Mouse (Mus musculus) stomach, embryonic 15.5 days (tissue): ENCODE data around the gene Pepd. TPM values are rescaled to one million over a fixed set of nuclear protein-coding genes. Genes with fewer than 3 reads are reported as not detected.

ENCODE experiments used
- ATAC-seq: fragments of 200-750 bp; cut with Nextera tagmentation; 2 replicates; pipeline ENCODE4 v1.8.0; 2017; ENCODE audit warnings: low read depth, moderate number of reproducible peaks, moderate TSS enrichment; ENCODE audit not compliant: insufficient read depth, low FRiP score
- H3K27ac ChIP-seq: fragments of 300-500 bp; sonication (generic); 2 replicates; pipeline ENCODE4 v1.5.1; 2015; ENCODE audit warnings: mild to moderate bottlenecking, inconsistent platforms
- H3K27me3 ChIP-seq: fragments of 300-500 bp; sonication (generic); replicated peaks from 2 replicates; pipeline ENCODE4 v1.6.1; 2015; ENCODE audit warnings: inconsistent platforms
- H3K36me3 ChIP-seq: fragments of 300-500 bp; sonication (generic); 2 replicates; pipeline ENCODE4 v1.6.1; 2015; ENCODE audit warnings: inconsistent platforms
- H3K4me1 ChIP-seq: fragments of 300-500 bp; sonication (generic); 2 replicates; pipeline ENCODE4 v1.6.1; 2015; ENCODE audit warnings: inconsistent platforms
- H3K4me2 ChIP-seq: fragments of 300-500 bp; sonication (generic); 2 replicates; pipeline ENCODE4 v1.6.1; 2015; ENCODE audit warnings: mild to moderate bottlenecking, inconsistent platforms
- H3K4me3 ChIP-seq: fragments of 300-500 bp; sonication (generic); replicated peaks from 2 replicates; pipeline ENCODE4 v1.5.1; 2015; ENCODE audit warnings: inconsistent platforms
- H3K9ac ChIP-seq: fragments of 300-500 bp; sonication (generic); 2 replicates; pipeline ENCODE4 v1.6.1; 2015; ENCODE audit warnings: inconsistent platforms
- H3K9me3 ChIP-seq: fragments of 300-500 bp; sonication (generic); 2 replicates; pipeline ENCODE4 v1.6.1; 2016; ENCODE audit warnings: inconsistent platforms
- WGBS: fragments of 180-500 bp; shearing (Covaris S2); methylation state at CpG from one replicate; pipeline ENCODE4 v1.1.7; 2015; 5-methylcytosine and 5-hydroxymethylcytosine counted together
- polyA plus RNA-seq: library from polyadenylated mRNA; unstranded; fragments of >200 nt; fragmentation: Nextera tagmentation; extraction: Ambion mirVana; gene quantifications from 2 replicates; pipeline ENCODE4 v1.2.1, GENCODE M21; 2015

Pepd gene
- polyA plus RNA-seq, 1 experiment from 2014 or later: 68.9 TPM

DNA sequence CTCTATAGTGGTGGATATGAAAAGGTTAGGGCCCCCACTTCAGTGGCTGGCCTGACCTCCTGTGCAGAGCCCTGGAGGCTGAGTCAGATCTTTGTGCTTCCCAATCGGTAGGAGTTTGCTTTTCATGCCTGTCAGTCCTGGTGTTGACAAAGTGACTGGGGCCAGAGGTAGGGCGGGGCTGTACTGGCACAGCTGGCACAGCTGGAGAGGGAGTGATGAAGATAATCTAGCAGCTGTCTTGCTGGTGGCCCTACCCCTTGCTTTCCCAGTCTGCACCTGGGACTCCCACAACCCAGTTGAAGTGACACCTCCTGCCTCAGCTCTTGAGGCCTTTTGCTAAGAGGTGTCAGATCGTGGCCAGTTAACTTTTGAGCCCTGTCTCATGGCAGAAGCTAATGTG is 21.0 kb downstream of the Pepd start:
- peak; percentile 74 for ATAC-seq
- Histone ChIP-seq H3K9ac (no peak overlapping the region), H3K27ac (no peak overlapping the region), H3K4me3 (no peak overlapping the region), H3K27me3 (no peaks in the 10 kb centered on the region), H3K4me2 (no peak overlapping the region), H3K36me3 (peaks cover 19% of the 10 kb centered on the region), H3K4me1 (0 out of 2 replicates have a peak, but pooled peaks cover 12% of the 10 kb centered on the region), H3K9me3 (no peaks in the 10 kb centered on the region)
- 56% methylated on average over 3 of the region's 3 CpGs for WGBS

DNA sequence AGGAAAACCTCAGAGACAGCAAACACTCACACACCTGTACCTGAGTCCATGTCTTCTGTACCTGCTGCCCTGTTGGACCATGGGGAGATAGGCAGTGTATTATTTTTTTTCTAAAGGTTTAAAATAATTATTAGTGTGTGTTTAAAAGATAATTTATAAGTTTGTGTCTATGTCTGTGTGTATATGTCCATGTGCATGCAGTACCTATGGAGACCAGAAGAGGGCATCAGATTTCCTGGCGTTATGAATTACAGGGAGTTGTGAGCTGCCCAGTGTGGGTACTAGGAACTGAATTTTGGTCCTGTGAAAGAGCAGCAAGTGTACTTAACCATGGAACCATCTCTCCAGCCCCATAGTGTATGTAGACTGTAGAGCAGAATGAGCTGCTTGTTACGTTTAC is 24.2 kb downstream of the Pepd start:
- no peak overlapping the region for H3K9ac ChIP-seq
- no peak overlapping the region for H3K27ac ChIP-seq
- no peak overlapping the region for H3K4me2 ChIP-seq
- H3K9me3 ChIP-seq: no peaks in the 10 kb centered on the region
- H3K4me1 ChIP-seq: peaks cover 4% of the 10 kb centered on the region; the same call in 1 of the 2 replicates
- no peak for ATAC-seq
- 94% methylated on average over 2 of the region's 2 CpGs for WGBS
- peaks cover 19% of the 10 kb centered on the region for H3K36me3 ChIP-seq
- H3K27me3 ChIP-seq: no peaks in the 10 kb centered on the region
- H3K4me3 ChIP-seq: no peak overlapping the region

- WGBS: 49% methylated on average over 7 of the region's 7 CpGs
- H3K9ac ChIP-seq: no peak overlapping the region
- peaks cover 4% of the 10 kb centered on the region; the same call in 1 of the 2 replicates for H3K4me1 ChIP-seq
- no peaks in the 10 kb centered on the region for H3K9me3 ChIP-seq
- no peaks in the 10 kb centered on the region for H3K27me3 ChIP-seq
- peaks cover 19% of the 10 kb centered on the region for H3K36me3 ChIP-seq
- 0 out of 2 replicates have a peak overlapping the region, but pooled peaks have one; percentile 31 for H3K27ac ChIP-seq
- no peak overlapping the region for H3K4me2 ChIP-seq
- ATAC-seq: no peak
- no peak overlapping the region for H3K4me3 ChIP-seq
These were observed 26.6 kb downstream of the Pepd start for GRCm38 (mm10) chr7:34938636-34939261.

- Histone ChIP-seq H3K36me3 (peaks cover 17% of the 10 kb centered on the region), H3K4me2 (no peak overlapping the region), H3K4me1 (peaks cover 4% of the 10 kb centered on the region; the same call in 1 of the 2 replicates), H3K27me3 (no peaks in the 10 kb centered on the region), H3K9me3 (no peaks in the 10 kb centered on the region), H3K27ac (0 out of 2 replicates have a peak overlapping the region, but pooled peaks have one; percentile 31), H3K4me3 (no peak overlapping the region), H3K9ac (no peak overlapping the region)
- 0 out of 2 replicates have a peak, but pooled peaks have one; percentile 44 for ATAC-seq
- WGBS: 53% methylated on average over 14 of the region's 14 CpGs
These were observed 27.2 kb downstream of the Pepd start for GRCm38 (mm10) chr7:34939262-34939951.

DNA sequence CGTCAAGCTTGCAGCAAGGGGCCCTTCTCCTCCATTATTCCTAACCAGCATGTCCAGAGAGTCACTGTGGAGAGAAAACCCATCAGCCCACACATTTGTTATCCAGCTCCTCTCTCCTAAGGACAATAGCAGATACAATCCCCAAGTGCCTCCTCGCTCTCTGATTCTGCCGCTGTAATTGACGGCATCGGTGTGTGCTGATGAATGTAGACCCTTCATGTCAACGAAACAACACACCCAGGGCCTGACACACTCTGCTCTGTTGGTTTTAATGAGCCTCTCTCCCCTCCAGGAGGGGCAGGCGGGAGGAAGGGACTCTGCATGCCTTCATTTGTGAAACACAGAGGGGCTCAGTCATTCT is 27.8 kb downstream of the Pepd start:
- Histone ChIP-seq H3K4me3 (no peak overlapping the region), H3K27me3 (no peaks in the 10 kb centered on the region), H3K9me3 (no peaks in the 10 kb centered on the region), H3K36me3 (peaks cover 16% of the 10 kb centered on the region), H3K4me1 (peaks cover 4% of the 10 kb centered on the region; the same call in 1 of the 2 replicates), H3K9ac (no peak overlapping the region), H3K4me2 (no peak overlapping the region), H3K27ac (no peak overlapping the region)
- ATAC-seq: no peak
- WGBS: 68% methylated on average over 7 of the region's 7 CpGs

- no peak overlapping the region for H3K4me3 ChIP-seq
- no peak for ATAC-seq
- peaks cover 6% of the 10 kb centered on the region; the same call in 1 of the 2 replicates for H3K36me3 ChIP-seq
- H3K9ac ChIP-seq: no peak overlapping the region
- peaks cover 4% of the 10 kb centered on the region; the same call in 1 of the 2 replicates for H3K4me1 ChIP-seq
- H3K9me3 ChIP-seq: no peaks in the 10 kb centered on the region
- no peak overlapping the region for H3K27ac ChIP-seq
- 51% methylated on average over 4 of the region's 4 CpGs for WGBS
- H3K4me2 ChIP-seq: no peak overlapping the region
- H3K27me3 ChIP-seq: no peaks in the 10 kb centered on the region
These were observed 31.5 kb downstream of the Pepd start for GRCm38 (mm10) chr7:34943581-34944123.

- 84% methylated on average over 7 of the region's 7 CpGs for WGBS
- Histone ChIP-seq H3K36me3 (peaks cover 6% of the 10 kb centered on the region; the same call in 1 of the 2 replicates), H3K4me3 (no peak overlapping the region), H3K27ac (no peak overlapping the region), H3K27me3 (no peaks in the 10 kb centered on the region), H3K4me1 (no peaks in the 10 kb centered on the region), H3K9me3 (no peaks in the 10 kb centered on the region), H3K9ac (no peak overlapping the region), H3K4me2 (no peak overlapping the region)
- no peak for ATAC-seq
These were observed 34.2 kb downstream of the Pepd start for GRCm38 (mm10) chr7:34946269-34946925.

DNA sequence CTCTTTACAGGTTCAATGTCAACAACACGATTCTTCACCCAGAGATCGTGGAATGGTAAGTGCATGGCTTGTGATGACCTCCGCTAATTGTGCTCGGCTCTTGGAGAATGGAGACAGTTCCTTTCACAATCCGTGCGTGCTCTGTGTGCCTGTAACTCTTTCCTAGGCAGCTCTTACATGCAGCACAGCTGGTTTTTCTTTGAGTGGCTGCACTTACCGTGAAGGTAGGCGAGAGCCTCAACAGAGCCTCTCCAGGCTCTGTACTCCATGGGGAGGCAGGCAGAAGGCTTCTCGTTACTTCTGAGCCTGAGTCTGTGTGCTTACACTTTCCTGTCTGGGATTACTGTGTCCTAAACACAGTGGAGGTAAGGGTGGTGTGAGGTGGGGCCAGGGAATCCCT is 42.4 kb downstream of the Pepd start:
- H3K4me1 ChIP-seq: no peaks in the 10 kb centered on the region
- H3K9ac ChIP-seq: no peak overlapping the region
- 82% methylated on average over 9 of the region's 9 CpGs for WGBS
- H3K27ac ChIP-seq: no peak overlapping the region
- no peak overlapping the region for H3K4me2 ChIP-seq
- no peak for ATAC-seq
- H3K36me3 ChIP-seq: peaks cover 3% of the 10 kb centered on the region; the same call in 1 of the 2 replicates
- H3K27me3 ChIP-seq: no peaks in the 10 kb centered on the region
- no peak overlapping the region for H3K4me3 ChIP-seq
- H3K9me3 ChIP-seq: no peaks in the 10 kb centered on the region

DNA sequence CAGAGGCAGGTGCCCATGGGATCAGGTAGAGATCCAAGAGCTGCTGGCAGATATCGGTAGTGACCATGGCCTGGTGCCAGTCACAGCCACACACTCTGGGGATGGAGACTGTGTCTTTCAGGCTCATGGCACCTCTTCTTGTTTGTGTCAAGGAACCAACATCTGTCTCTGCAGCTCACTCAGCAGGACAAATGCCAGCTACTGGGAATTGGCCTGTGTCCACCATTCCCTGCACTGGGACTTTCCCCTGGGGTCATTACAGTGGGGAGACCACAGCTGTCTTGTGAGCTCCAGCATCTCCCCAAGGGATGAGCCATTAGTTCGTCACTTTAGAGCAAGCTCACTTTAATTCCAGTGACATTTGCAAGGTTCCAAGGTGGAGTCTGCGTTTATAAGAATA is 43.1 kb downstream of the Pepd start:
- Histone ChIP-seq H3K27me3 (no peaks in the 10 kb centered on the region), H3K4me1 (no peaks in the 10 kb centered on the region), H3K27ac (no peak overlapping the region), H3K9me3 (no peaks in the 10 kb centered on the region), H3K9ac (no peak overlapping the region), H3K36me3 (peaks cover 3% of the 10 kb centered on the region; the same call in 1 of the 2 replicates), H3K4me2 (no peak overlapping the region), H3K4me3 (no peak overlapping the region)
- 86% methylated on average over 3 of the region's 3 CpGs for WGBS
- ATAC-seq: no peak

GRCm38 (mm10) chr7:34957138-34957537 is 45.0 kb downstream of the Pepd start:
- no peak overlapping the region for H3K27ac ChIP-seq
- peaks cover 3% of the 10 kb centered on the region; the same call in 1 of the 2 replicates for H3K36me3 ChIP-seq
- H3K4me2 ChIP-seq: no peak overlapping the region
- no peaks in the 10 kb centered on the region for H3K27me3 ChIP-seq
- no peak overlapping the region for H3K4me3 ChIP-seq
- H3K9ac ChIP-seq: no peak overlapping the region
- no peaks in the 10 kb centered on the region for H3K9me3 ChIP-seq
- WGBS: 93% methylated on average over 8 of the region's 8 CpGs
- no peak for ATAC-seq
- no peaks in the 10 kb centered on the region for H3K4me1 ChIP-seq

- ATAC-seq: no peak
- 85% methylated on average over 11 of the region's 11 CpGs for WGBS
- no peak overlapping the region for H3K4me2 ChIP-seq
- H3K27ac ChIP-seq: no peak overlapping the region
- H3K36me3 ChIP-seq: 0 out of 2 replicates have a peak, but pooled peaks cover under 1% of the 10 kb centered on the region
- H3K9ac ChIP-seq: no peak overlapping the region
- H3K9me3 ChIP-seq: no peaks in the 10 kb centered on the region
- H3K27me3 ChIP-seq: no peaks in the 10 kb centered on the region
- no peak overlapping the region for H3K4me3 ChIP-seq
- H3K4me1 ChIP-seq: no peaks in the 10 kb centered on the region
These were observed 51.9 kb downstream of the Pepd start for GRCm38 (mm10) chr7:34963889-34964645.
